Mouse (Mus musculus) E14TG2a.4 (cell line): Measurements from ENCODE around the gene Mrpl35.

Experiments used
- CTCF ChIP-seq: conservative IDR thresholded peaks from 2 replicates; pipeline ENCODE4 v1.5.1; 2014; ENCODE audit warnings: low read length
- NANOG ChIP-seq: IDR thresholded peaks from 2 replicates; pipeline ENCODE4 v1.6.1; 2014; ENCODE audit warnings: borderline replicate concordance, low read length, mixed read lengths
- POU5F1 ChIP-seq: IDR thresholded peaks from 2 replicates; pipeline ENCODE4 v1.6.1; 2014; ENCODE audit warnings: low read length, borderline replicate concordance

DNA sequence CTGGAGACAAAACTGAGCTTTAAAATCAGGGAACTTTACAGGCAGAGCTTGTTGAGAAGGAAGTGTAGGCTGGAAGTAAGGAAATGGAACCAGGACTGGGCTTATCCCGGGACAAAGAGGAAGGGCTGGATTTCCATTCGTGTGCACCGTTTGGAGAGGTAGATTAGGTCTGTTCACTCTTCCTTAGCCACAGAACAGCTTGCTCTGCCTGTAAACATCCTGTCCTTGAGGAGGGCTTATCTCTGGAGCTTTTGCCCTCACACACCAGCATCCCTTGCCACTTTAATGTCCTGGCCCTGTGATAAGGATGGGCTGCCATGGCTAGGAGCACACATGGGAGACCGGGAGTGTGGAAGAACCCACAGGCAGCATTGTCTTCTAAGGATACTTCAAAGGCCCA, 59.0 kb downstream of the Mrpl35 start:
- TF ChIP-seq CTCF = no peak
- no peak for TF ChIP-seq NANOG
- no peak for TF ChIP-seq POU5F1
